Mouse (Mus musculus) bone marrow macrophage, adult 2 months (primary cell): ENCODE results near the gene Trit1.

Source experiments
- CTCF ChIP-seq: IDR thresholded peaks from 2 replicates; pipeline ENCODE4 v1.5.1; 2012; ENCODE audit warnings: low read depth, mild to moderate bottlenecking, low read length, moderate library complexity
- POLR2A ChIP-seq: IDR thresholded peaks from 2 replicates; pipeline ENCODE4 v1.6.1; 2012; ENCODE audit warnings: mild to moderate bottlenecking, low read depth, low read length, borderline replicate concordance

DNA sequence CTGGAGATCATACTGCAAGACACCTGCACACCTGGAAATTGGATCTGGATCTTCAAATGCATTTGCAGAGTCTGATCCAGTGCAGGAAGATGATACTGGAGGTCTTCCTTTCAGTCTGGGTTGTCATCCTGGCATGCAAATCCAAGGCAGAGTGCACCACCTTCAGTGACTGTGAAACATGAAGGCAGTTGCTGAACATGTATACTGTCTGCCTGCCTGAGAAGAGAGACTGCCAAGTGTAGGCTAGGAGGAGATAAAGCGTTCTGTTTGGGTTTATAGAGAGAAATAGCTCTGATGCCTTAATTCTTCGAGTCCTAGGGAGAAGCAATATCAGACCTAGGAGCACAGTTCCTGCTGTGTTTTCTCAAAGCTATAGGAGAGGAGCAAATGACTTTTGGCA lies 9.0 kb downstream of the Trit1 start:
- TF ChIP-seq POLR2A = no peak
- no peak for TF ChIP-seq CTCF
